Mouse (Mus musculus): ENCODE measurements around the gene Elmo3.

DNA sequence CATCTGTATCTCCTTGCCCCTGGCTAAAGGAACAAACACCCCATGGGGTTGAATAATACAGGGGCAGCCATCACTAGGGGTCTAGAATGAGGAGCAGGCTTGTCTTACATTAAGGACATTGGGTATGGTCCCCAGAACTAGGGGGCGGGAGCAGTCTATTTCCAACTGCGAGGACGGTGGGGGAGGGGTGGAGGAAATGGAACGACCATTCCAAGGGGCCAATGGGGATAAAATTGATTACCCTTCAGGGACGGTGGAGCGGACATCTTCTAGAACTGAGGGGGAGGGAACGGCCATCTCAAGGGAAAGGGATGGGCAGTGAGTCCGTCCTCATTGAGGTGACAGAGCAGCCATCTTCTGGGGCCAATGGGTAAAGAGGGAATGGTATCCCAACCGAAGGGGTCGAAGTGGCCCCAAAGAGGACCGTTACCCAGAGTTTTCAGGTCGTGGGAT is 20.3 kb downstream of the Elmo3 start:
- no peak for TF ChIP-seq CTCF (IDR thresholded peaks at IDR 0.05; ENCODE audit: low read depth)
- no peak for TF ChIP-seq EP300 (IDR thresholded peaks at IDR 0.05; ENCODE audit: low read depth)
